Mouse (Mus musculus): ENCODE measurements at regions not wholly inside any gene's neighbourhood (a gene's known extent, or its start where the extent isn't known, plus 50 kb on each side); places are given as distances from the start of the nearest gene placed in this dataset.

GRCm38 (mm10) chr6:134335711-134336110 is 60.4 kb upstream of the Bcl2l14 start:
- no peak for ATAC-seq (ENCODE audit: low FRiP score)
- Histone ChIP-seq H3K27me3 (ENCODE audit: insufficient read depth, low read length) (no peaks in the 10 kb centered on the region), H3K36me3 (ENCODE audit: insufficient read depth, low read length) (no peaks in the 10 kb centered on the region), H3K4me2 (ENCODE audit: low read depth, low read length, poor library complexity, severe bottlenecking) (no peak overlapping the region), H3K27ac (ENCODE audit: low read depth, low read length) (no peak overlapping the region), H3K9me3 (ENCODE audit: low read length) (no peaks in the 10 kb centered on the region), H3K4me1 (ENCODE audit: insufficient read depth, low read length) (no peaks in the 10 kb centered on the region), H3K9ac (replicated peaks; ENCODE audit: low read length, poor library complexity, severe bottlenecking) (no peak overlapping the region), H3K4me3 (ENCODE audit: low read depth, low read length) (no peak overlapping the region)
- 72% methylated on average over 4 of the region's 4 CpGs for WGBS
- DNase-seq (ENCODE audit: low spot score) = no peak
- no peak for TF ChIP-seq CTCF (IDR thresholded peaks at IDR 0.05)

GRCm38 (mm10) chr6:134342796-134343605 is 53.1 kb upstream of the Bcl2l14 start:
- no peaks in the 10 kb centered on the region for H3K4me1 ChIP-seq (ENCODE audit: insufficient read depth, low read length)
- no peaks in the 10 kb centered on the region for H3K27me3 ChIP-seq (ENCODE audit: insufficient read depth, low read length)
- H3K9ac ChIP-seq (replicated peaks; ENCODE audit: low read length, poor library complexity, severe bottlenecking) = no peak overlapping the region
- no peak overlapping the region for H3K27ac ChIP-seq (ENCODE audit: low read depth, low read length)
- no peak overlapping the region for H3K4me2 ChIP-seq (ENCODE audit: low read depth, low read length, poor library complexity, severe bottlenecking)
- TF ChIP-seq CTCF (IDR thresholded peaks at IDR 0.05) = no peak
- DNase-seq (ENCODE audit: low spot score) = no peak
- no peak overlapping the region for H3K4me3 ChIP-seq (ENCODE audit: low read depth, low read length)
- ATAC-seq (ENCODE audit: low FRiP score) = no peak
- no peaks in the 10 kb centered on the region for H3K9me3 ChIP-seq (ENCODE audit: low read length)
- H3K36me3 ChIP-seq (ENCODE audit: insufficient read depth, low read length) = no peaks in the 10 kb centered on the region
- 91% methylated on average over 9 of the region's 9 CpGs for WGBS

GRCm38 (mm10) chr6:134343606-134343901 is 52.6 kb upstream of the Bcl2l14 start:
- Histone ChIP-seq H3K36me3 (ENCODE audit: insufficient read depth, low read length) (no peaks in the 10 kb centered on the region), H3K27me3 (ENCODE audit: insufficient read depth, low read length) (no peaks in the 10 kb centered on the region), H3K27ac (ENCODE audit: low read depth, low read length) (no peak overlapping the region), H3K9ac (replicated peaks; ENCODE audit: low read length, poor library complexity, severe bottlenecking) (no peak overlapping the region), H3K4me1 (ENCODE audit: insufficient read depth, low read length) (no peaks in the 10 kb centered on the region), H3K4me3 (ENCODE audit: low read depth, low read length) (no peak overlapping the region), H3K4me2 (ENCODE audit: low read depth, low read length, poor library complexity, severe bottlenecking) (no peak overlapping the region), H3K9me3 (ENCODE audit: low read length) (no peaks in the 10 kb centered on the region)
- DNase-seq (ENCODE audit: low spot score) (no peak), ATAC-seq (ENCODE audit: low FRiP score) (no peak)
- WGBS = 90% methylated on average over 4 of the region's 4 CpGs
- TF ChIP-seq CTCF (IDR thresholded peaks at IDR 0.05) = no peak
